Mouse (Mus musculus): Measurements from ENCODE around the gene Bnip2. TPM values are rescaled to one million over a fixed set of nuclear protein-coding genes. Genes with fewer than 3 reads are reported as not detected.
"Not testable (repeated sequence)": the region's sequence is repeated elsewhere in the genome, so short reads cannot be mapped to it uniquely, and the experiment has no call there.

Gene Bnip2
- total RNA-seq, 2 experiments from 2014 or later, result 105 to 107 TPM

DNA sequence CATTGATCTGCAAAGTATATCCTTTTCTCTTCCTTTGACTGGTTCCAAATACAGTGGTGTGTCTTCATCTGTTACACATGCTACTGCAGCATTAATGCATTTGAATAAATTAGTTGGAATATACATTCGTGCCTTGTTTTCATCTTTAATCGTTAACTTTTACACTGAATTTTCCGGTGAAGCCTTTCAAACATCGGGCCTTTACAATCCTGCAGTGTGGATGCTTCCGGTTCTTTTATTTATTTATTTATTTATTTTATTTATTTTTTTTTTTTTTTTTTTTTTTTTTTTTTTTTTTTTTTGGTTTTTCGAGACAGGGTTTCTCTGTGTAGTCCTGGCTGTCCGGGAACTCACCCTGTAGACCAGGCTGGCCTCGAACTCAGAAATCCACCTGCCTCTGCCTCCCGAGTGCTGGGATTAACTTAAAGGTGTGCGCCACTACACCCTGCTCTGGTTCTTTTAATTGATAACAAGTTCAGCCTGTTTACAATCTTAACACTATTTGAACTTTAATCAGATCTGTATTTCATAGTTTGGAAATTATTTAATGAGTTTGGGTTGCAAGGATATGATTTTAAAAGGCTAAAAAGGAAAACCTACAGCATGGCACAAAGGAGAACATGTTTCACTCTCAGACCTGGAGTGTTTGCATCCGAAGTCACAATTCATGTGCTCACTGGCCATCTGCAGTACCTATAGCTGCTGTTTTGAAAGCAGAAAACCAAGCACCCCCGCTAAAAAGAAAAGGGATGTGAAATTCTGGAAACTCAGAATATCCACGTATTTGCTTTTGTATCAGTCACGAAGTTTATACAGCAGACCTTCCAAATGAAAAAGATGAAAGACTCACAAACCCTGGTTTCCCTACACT lies 22.5 kb downstream of the Bnip2 start:
- DNase-seq, result no peak

DNA sequence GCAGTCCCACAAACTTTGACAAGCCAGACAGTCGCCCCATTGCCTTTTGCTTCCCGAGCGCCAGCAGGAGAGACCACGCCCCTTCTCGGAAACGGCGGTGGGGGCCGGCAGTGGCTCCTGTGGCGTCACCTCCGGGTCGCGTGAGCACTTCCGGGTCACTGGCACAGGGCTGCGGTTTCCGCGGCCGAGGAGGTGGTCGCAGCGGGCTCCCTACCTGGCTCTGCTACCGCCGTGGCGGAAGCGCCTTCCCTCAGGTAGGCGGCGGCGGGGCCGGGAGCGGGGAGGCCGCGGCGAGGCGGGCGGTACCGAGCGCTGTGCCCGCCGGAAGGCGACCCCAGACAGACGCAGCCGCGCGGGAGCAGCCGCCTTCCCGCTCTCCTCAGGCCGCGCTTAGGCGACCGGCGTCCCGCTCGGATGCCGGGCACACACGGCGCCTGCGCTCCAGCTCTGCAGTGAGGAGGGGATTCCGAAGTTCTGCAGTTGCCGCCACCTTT lies 23.2 kb downstream of the Bnip2 start, which contains the start of gene Gtf2a2:
Gene Gtf2a2 (plus strand): TSS at position 143 of the 494 bp plus-strand sequence.
- peak; percentile 96 for DNase-seq

DNA sequence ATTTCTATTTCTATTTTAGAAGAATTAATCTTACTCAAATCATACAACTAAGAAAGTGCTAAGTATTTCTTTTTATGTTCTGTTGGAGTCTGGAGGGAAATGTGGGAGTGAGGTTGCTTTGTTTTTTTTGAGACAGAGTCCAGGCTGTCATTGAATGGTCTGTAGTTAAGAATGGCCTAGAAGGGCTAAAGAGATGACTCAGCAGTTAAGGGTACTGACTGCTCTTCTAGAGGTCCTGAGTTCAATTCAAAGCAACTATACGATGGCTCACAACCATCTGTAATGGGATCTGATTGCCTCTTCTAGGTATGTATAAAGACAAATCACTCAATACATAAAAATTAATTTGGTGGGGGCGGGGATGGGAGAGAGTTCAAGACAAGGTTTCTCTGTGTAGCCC lies 26.4 kb downstream of the Bnip2 start:
- no peak for DNase-seq

DNA sequence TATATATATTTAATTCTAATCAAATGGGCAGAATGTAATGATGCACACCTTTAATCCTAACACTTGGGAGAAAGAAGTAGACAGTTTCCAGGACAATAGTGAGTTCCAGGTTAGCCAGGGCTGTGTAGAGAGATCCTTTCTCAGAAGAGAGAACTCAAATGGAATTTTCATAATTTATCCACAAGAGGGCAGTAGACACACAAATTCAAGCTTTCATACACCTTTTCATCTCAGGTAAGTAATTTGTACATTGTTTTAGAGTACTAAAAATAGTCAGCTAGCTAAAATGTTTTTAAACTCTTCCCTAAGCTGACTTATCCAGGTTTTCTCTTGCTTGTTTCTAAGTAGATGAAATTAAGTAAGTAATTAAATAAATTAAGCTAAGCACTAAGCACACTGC lies 29.6 kb downstream of the Bnip2 start:
- DNase-seq, result no peak

DNA sequence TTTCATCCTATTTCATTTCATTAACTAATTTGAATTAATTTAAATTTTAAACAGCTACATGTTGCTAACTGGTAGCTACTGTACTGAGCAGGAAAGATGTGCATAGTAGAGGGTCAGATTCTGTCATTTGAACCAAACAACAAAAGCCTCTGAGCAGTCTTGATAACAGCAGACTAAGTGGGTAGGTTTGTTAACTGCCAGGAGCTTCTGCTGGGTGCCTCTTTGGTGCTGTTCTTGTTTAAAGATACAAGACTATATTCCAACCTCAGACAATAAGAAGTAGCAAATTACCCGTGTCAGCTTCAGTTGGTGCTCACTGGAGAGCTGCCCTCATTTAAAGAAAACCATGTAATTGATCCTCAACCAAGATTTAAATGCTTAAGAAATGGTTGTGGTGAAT lies 32.3 kb downstream of the Bnip2 start:
- no peak for DNase-seq

DNA sequence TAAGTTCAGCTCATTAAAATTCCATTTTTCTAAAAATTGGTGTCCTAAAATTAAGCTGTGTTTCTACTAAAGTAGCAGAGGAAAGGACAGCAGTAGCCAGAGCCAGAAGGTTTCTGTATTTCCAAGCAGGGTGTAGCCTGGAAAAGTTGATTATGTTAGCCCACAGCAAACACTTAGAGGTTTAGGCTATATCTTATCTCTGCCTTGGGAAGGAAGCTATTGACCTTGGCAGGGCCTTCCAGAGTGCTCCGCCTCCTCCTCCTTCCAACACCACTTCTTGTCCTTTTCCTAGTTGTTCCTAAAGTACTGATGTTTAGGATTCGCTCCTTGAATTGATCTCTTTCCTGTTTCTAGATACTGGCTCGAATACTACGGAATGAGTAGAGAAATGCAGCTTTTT lies 32.8 kb downstream of the Bnip2 start:
- peak; percentile 35 for DNase-seq

DNA sequence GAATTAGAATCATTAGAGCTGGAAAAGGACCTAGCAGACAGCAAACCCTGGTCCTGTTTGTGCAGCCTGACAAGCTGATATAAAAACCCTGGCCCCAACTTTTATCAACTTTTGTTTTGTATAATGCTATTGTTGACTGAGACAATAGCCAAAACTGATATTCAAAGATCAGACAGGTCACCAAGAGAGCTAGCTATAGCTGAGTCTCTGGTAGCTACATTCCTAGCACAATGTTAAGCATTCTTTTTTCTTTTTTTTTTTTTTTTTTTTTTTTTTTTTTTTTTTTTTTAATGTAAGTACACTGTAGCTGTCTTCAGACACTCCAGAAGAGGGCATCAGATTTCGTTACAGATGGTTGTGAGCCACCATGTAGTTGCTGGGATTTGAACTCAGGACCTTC lies 34.3 kb downstream of the Bnip2 start:
- not testable (repeated sequence) for DNase-seq

DNA sequence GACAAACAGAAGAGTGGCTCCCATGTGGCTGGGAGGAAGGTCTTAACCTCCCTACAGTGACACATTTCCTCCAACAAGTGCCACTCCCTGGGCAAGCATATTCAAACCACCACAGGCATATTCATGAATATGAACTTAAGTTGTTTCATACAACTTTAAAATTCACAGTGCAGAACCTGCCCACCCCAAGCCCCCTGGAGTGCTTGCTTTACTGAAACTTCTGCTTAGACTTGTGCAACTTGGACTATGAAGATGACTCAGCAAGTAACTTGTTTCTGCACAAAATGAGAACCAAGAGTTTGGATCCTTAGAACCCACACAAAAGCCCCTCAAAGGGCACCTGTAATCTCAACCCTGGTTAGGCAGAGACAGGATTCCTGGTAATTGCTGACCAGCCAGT lies 35.4 kb downstream of the Bnip2 start:
- DNase-seq, result no peak

DNA sequence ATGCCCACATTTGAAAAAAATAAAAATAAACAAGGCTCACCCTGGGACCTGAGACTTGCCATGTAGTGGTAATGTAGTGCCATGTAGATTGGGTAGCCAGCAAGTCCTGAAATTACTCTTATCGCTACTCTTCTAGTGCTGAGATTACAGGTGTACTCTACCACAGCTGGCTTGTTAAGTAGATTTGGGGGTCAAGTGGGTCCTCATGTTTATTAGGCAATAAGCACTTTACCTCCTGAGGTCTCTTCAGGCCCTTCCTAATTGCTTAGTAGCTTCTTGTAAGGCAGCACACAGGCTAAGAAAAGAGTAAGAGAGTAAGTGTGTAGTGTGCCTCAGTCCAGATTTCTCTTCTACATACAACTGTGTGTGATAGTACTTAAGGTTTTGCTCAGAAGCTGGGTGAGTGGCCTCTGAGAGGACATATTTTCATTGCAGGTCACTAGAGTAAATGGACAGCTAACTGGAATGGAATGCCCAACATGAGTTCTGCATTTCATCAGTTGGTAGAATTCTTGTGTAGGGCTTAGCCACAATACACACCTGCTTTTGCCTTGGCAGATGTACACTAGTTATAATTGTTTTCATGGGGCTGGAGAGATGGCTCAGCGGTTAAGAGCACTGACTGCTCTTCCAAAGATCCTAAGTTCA lies 36.2 kb downstream of the Bnip2 start:
- no peak for DNase-seq

DNA sequence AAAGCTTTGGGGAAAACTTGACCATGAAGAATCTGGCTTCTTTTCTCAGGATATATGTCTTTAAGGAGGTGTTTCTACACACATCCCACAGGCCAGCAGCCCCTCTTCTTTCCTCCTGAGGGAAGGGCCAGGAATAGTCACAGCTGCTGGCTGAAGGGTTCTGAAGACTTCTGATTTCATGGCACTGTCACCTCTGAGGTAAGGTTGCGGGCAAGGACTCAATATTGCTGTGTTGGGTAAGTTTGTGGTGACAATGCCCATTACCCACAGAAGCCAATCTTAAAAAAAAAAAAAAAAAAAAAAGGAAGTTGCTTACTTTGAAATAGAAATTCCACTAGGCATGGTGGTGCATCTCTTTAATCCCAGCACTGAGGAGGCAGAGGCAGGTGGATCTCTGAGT lies 42.9 kb downstream of the Bnip2 start:
- no peak for DNase-seq

DNA sequence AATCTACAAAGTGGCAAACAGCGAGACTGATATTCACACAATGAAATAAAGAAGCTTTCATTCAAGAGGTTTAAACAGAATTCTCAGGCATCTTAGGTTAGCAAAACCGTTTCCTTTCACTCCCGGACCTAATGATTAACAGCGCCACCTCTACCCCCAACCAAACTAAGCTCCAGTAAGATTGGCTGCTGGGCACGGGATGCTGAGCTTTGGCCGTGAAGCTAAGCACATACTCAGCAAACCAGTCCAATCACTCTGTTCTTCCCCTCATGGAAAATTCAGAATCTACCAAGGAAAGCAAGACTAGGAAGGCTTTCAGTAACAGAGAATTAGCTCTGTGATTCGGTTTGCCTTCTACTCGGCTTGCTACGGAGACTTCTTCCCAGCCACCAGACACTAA lies 43.8 kb downstream of the Bnip2 start:
- DNase-seq, result no peak

DNA sequence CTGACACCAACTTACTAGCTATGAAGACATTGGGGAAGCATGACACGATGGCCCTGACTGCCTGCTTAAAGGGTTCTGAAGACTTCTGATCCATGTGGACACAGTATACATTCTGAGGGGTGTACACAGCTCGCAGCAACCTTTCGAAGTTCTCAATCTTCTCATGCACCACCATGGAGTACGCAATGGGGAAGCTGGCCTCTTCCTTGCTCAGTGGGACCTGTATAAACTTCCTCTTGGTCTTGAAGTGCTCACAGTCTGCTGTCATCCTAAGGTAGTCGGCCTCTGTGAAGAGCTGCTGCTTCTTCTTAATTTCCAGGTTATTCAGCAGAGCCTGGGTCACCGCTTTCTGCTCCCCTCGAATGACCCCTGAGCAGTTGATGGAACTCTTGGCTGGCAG lies 45.4 kb downstream of the Bnip2 start:
- no peak for DNase-seq

DNA sequence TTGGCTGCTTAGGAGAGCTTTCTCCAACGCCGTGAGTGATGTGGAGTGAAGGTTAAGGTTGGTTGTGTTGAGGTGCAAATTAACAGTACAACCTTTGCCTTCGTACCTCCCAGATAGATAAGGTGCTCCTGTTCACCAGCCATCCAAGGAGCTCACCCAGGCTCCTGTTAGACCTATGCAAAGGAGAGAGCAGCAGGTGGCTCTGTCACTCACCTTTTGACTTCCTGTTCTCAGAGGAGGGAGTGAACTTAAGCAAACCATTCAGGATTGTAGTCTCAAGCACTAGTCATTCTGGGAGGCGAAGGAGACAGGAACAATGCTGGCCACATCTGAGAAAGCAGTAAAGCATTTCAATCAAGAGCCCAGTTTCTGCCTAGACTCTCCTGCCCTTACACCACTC lies 47.4 kb downstream of the Bnip2 start:
- no peak for DNase-seq

DNA sequence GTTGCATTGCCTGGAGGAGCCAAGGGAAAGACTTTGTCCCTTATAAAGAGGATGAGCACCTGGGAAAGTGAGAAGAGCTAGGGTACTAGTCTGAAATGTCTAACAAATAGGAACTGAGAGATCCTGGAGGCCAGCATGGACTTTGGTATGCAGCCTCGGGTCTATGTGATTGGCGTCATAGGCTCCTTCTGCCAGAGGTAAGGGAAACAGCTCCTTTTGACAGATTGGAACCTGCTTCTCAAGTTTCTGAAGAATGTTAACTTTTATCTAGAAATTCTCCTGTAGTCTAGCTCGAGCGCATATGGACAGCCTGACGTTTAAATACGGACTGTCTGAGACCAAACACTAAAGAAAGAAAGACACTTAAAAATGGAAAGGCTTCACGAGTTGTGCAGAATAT lies 48.7 kb downstream of the Bnip2 start, which contains the start of gene Gcnt3:
Gene Gcnt3 (minus strand): TSS at position 101 of the 400 bp plus-strand sequence.
- no peak for DNase-seq

DNA sequence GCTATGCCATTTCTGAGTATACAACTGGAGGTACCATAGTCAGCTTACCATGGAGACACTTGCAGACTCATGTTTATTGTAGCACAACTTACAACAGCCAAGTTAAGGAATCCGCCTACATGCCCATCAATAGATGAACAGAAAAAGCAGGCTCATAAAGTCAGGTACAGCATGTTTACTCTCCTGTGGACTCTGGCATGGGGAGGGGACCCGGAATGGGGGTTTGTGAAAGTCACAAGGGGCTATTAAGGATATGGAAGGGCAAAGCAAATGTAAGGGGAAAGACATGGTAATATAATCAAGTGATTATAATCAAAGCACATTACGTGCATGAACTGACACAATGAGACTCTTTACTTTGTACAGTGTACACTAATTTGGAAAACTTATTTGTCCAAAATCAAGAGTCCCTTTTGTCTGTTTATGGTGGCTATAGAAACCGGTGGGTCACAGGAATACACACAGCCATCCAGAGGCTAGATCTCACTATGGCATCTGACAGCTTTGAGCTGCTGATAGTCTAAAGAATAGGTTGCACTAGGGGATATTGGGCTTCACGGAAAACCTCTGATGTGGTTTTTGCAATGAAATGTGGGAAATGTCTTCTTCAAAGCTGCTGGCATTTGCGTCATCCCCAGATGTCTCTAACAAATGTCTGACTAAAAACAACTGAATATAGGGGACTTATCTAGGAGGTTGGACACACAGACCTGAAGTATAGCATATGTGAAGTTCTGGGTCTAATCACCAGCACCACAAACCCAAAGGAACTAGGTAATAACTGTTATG lies 50.5 kb downstream of the Bnip2 start:
- no peak for DNase-seq

DNA sequence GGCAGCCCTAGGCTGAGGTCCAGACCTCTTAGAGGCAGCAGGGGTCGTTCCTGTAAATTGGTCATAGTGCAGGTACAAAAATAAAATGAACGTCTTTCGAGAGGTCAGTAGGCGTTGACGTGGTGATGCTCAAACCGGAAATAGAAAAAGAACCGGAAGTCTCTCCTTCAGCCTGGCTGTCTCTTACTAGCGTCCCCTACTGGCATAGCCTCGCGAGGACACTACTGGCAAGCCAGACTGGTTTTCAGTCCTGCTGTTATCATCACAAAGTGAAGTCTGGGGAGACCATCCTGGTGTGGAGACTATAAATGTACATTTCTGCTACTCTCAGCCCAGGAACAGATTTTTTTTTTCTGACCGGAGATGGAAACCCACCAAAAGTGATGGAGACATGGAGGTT lies 51.3 kb downstream of the Bnip2 start:
- DNase-seq, result no peak

DNA sequence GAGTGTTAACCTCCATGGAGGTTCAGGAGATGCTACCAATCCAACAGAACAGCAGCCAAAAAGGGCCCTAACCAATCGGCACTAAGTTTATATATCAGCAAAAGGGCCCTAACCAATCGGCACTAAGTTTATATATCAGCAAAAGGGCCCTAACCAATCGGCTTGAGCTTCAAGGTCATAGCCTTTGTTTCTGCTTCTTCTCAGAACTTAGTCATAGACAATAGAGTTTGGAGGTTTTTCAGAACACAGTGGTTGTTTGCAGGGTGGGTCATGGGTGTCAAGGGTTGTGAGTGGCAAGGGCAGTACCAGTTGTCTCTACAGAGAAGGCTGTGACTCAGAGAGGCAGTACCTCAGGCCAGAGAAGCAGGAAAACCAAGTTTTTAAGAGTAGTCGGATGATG lies 52.9 kb downstream of the Bnip2 start:
- no peak for DNase-seq

DNA sequence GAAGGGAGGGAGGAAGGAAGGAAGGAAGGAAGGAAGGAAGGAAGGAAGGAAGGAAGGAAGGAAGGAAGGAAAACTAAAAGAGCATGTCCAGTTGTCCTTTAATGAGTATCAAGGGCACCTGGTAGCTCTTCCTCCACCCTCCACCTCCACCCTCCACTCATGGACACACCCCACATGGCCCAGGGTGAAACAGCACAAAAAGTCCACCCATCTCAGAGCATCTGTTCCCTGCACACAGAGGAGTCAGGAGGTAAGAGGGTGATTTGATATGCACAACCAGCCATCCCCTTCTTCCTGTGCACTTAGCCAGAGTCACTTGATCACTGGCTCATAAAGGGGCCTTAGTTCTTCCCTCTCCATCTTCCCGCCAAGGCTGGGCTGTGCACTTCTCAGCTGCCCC lies 53.7 kb downstream of the Bnip2 start:
- no peak for DNase-seq

DNA sequence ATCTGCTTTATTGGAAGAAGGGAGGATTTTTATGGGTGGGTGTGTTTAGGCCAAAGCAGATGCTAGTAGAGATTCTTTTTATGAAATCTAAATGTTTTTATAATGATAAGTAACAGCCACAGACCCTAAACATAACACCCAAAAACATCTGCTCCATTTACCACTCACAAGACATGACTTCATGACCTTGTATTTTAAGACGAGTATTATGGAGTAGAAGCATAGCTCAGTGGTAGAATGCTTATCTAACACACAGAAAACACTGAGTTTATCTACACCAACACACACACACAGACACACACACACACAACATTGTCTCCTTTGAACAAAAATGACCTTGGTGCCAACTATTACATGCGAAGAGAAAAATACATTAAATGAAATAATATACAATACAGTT lies 55.6 kb downstream of the Bnip2 start:
- no peak for DNase-seq

DNA sequence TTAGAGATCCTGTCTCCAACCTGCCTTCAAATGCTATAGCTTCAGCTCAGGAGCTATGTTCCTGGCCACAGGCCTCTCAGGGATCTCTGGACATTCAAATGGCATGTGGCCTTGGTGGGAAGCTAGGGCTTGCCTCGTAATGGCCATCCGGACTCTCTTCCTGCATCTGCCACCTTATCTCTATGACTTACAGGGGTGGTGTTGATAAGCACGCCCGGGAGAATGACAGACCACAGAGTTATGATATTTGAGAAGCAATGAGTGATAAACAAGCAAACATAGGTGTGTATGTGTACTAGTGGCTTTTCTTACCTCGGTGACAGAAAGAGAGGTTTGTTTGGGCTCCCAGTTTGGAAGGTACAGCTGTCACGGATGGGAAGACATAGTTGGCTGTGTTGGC lies 57.0 kb downstream of the Bnip2 start:
- no peak for DNase-seq

DNA sequence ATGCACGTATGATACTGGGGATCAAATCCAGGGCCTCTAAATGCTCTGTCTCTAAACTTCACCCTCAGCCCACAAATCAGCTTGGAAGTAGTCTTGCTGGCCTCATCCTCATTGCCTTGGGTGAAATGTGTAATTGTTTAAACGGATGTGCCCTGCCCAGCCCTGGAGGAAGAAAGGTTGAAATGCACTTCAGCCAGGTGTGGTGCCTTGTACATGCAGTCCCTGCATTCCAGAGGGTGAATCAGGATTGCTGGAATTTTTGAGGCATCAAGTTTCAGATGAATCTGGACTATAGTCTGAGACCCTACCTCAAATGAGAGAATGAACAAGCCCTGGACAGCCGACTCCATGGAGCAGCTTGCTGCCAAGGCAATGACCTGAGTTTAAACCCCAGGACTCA lies 58.6 kb downstream of the Bnip2 start:
- no peak for DNase-seq

DNA sequence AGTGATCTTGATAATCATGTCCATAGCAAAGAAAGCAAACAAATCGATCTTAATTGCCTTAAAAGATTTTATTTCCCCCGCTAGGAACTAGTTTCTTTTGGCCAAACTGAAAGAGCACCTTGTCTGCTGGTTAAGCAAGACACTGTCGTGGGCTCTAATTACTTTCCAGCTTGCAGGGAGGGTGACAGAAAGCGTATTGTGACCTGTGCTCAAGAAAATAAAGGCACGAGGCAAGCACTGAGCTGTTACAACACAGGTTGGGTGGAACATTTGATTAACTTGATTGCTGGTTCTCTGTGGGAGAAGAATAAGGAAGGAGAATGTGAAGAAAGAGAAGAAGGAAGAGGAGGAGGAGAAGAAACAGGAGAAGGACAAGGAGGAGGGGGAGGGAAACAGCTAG lies 59.0 kb downstream of the Bnip2 start:
- DNase-seq, result no peak

Data from heart, postnatal 4 days (tissue).